Mouse (Mus musculus) CD4-positive, CD25-positive, alpha-beta regulatory T cell, adult 2 months (primary cell): ENCODE data around the gene Dip2b.

Experiments
- DNase-seq: peaks from one replicate; pipeline ENCODE4 v3.0.0-alpha.2; 2012; ENCODE audit warnings: low read depth, low spot score

Dip2b gene

GRCm38 (mm10) chr15:100216173-100216572, 177.7 kb downstream of the Dip2b start:
- DNase-seq = no peak

DNA sequence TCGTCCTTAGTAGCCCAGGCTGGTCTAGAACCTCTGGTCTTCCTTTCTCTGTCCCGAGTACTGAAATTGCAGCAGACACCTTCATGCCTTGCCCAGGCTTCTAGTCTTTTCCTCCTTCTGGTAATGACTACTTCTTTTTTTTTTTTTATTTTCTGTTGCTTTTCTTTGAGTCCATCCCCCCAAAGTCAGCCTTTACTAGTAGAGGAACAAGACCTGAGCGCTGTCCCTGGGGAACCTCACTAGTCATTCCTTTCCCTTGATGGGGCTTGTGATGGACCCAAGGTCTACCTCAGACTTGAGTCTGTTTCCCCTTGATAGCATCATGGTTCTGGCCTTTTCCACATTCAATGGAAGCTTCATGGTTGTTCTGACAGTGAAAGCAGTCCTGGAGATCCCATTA, 179.6 kb downstream of the Dip2b start:
- DNase-seq = no peak

- no peak for DNase-seq
Observed at GRCm38 (mm10) chr15:100219396-100219795, 180.9 kb downstream of the Dip2b start.

DNA sequence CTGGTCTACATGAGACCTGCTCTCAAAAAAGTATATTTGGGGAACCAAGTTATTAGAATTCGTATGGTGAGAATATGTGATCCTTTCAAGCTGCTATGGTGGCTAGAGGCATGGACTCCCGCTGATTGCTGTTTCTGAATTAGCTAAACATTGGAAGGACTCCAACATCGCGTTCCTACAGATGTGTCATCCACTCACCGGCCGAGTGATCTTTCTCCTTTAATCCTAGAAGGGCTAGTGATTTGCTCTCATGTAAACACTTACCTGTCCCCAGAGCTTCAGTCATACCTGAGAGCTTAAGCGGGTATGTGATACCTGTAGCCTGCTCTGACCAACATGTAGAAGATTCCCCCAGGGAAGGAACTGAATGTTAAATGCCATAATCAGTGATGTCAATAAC, 182.5 kb downstream of the Dip2b start:
- no peak for DNase-seq

GRCm38 (mm10) chr15:100225381-100225780, 186.9 kb downstream of the Dip2b start:
- DNase-seq = no peak

DNA sequence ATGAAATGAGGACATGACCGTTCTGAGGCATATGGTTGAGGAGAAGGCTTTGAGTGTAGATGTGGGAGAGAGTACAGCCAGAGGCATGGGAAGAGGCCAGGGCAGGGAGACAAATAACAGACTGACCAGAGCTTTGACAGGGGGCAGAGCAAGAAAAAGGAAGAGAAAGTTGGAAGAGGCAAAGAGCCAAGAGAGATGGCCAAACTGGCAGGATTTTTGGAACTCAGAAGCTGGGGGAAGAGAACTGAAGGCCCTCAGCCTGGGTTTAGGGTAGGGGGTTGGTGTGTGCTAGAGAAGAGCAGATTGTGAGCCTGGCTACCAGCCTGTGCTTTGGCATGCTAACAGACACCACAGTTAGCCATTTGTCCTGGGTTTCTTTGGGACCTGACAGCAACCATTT, 187.4 kb downstream of the Dip2b start:
- DNase-seq = no peak

DNA sequence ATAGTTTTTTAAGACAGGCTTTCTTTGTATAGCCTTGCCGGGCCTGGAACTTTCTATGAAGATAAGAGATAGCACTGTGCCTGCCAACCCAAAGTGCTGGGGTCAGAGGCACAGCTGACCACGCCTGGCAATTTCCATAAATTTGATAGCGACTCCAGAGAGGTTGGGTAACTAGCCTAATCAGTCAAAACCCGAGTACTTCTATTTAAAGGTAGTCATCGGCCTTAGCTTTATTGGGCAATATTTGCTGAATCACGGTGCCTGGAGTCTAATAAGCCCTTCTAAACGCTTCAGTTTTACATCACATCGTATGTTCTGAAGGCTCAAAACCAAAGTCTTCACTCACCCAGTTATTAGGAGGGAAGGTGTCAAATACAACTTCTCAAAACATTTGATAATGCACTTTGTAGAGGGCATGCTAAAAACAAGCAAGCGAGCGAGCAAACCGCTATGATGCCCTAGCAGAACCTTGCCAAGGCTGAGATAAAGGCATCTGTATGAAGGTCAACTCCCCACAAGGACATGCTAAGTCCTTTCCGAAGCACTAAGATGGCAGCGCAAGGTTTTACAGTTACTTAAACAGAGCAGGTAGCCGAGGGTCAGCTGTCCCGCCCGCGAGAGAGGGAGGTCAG, 188.7 kb downstream of the Dip2b start:
- DNase-seq = no peak

GRCm38 (mm10) chr15:100227663-100228534, 189.4 kb downstream of the Dip2b start, which contains the start of gene Atf1:
Gene Atf1, plus strand, starts transcription at chr15:100227819.
- peak; percentile 97 for DNase-seq

DNA sequence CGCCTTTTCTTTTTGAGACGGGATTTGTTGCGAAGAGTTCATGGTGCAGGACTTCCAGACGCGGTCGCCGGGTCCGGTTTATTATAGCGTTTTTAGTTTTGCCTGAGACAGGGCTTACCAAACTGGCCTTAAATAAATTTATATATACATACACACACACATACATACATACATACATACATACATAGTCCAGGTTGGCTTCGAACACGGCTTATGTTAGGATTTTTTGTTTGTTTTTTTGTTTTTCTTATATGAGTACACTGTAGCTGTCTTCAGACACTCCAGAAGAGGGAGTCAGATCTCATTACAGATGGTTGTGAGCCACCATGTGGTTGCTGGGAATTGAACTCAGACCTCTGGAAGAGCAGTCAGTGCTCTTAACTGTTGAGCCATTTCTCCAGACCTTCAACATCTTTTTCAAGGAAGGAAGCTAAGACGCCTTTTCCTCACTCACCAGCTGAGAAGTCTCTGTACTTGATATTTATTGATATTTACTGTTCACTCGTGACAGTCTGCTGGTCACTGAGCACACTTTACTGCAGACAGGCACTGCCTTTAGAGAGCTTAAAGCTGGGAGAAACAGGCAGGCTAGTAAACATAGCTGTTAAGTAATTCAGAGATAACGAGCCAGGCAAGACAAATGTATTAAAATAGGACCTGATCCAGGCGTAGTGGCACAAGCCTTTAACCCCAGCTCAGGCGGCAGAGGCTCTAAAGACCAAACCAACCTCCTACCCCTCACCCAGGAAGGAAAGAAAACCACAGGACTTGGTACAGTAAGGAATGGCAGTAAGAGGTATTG, 190.3 kb downstream of the Dip2b start:
- DNase-seq = peak; percentile 12

GRCm38 (mm10) chr15:100230655-100231054, 192.2 kb downstream of the Dip2b start:
- peak; percentile 43 for DNase-seq

GRCm38 (mm10) chr15:100231616-100232525, 193.4 kb downstream of the Dip2b start:
- DNase-seq = no peak

- DNase-seq = no peak
Observed at GRCm38 (mm10) chr15:100235208-100235965, 196.9 kb downstream of the Dip2b start.

GRCm38 (mm10) chr15:100236952-100237351, 198.5 kb downstream of the Dip2b start:
- DNase-seq = no peak

DNA sequence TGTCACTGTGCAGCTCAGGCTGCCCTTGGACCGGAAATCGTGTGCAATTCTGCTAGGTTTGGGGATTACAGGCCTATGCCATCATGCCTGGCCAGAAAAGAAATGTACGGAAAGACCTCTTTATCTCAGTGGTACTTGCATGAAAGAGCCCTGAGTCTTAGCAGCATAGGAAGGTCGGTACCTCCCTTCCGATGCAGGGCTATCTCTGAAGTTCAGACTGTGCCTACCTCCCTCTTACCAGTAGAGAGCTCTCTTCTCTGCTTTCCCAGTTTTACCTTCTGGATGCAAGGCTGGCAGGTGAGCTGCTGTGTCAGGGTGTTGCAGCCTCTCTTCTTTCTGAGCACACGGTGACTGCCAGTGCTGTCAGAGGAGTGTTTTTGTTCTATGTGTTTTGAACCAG, 203.3 kb downstream of the Dip2b start:
- DNase-seq = no peak

DNA sequence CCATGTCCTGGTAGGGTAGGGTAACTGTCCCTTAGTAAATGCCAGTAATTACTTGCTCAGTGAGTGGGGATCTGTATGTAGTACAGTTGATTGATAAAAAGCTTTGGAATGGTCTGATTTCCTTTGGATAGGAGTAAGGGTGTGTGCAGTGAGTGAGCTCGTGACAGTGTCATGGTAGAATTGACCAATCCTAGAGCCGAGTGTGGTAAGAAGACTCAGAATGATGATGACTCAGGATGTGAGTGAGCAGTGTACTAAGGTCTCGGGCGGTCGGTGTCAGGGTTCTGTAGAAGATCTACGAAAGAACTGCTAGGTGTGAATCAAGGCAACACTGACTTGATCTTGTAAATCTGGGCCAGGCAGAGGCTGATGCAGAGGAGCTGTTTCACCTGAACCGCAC, 207.5 kb downstream of the Dip2b start:
- DNase-seq = no peak

- DNase-seq = no peak
Observed at GRCm38 (mm10) chr15:100247296-100247695, 208.8 kb downstream of the Dip2b start.

- DNase-seq = no peak
Observed at GRCm38 (mm10) chr15:100248665-100249433, 210.4 kb downstream of the Dip2b start.

- DNase-seq = no peak
Observed at GRCm38 (mm10) chr15:100251153-100251780, 212.8 kb downstream of the Dip2b start.

DNA sequence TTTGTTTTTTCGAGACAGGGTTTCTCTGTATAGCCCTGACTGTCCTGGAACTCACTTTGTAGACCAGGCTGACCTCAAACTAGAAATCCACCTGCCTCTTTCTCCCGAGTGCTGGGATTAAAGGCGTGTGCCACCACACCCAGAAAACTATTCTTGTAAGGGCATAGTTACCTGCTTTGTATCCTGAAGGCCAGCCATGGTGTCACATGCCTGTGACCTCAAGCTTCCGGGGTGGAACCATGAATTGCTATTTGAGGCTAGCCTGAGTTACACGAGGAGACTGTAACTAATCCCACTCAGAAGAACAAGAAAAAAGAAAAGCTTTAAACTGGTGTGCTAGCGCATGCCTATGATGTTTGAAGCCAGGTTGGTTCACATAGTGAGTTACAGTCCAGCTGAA, 217.9 kb downstream of the Dip2b start:
- no peak for DNase-seq
